Mouse (Mus musculus) neural tube, embryonic 13.5 days (tissue): ENCODE measurements around the gene Tnfsf15. TPM values are rescaled to one million over a fixed set of nuclear protein-coding genes. Genes with fewer than 3 reads are reported as not detected.

Source experiments
- ATAC-seq: fragments of 200-750 bp; cut with Nextera tagmentation; 2 replicates; pipeline ENCODE4 v1.8.0; 2017; ENCODE audit warnings: low read depth, mild to moderate bottlenecking, moderate TSS enrichment, moderate library complexity
- H3K27ac ChIP-seq: fragments of 300-500 bp; sonication (generic); replicated peaks from 2 replicates; pipeline ENCODE4 v1.5.1; 2015; ENCODE audit warnings: moderate library complexity, mild to moderate bottlenecking, inconsistent platforms
- H3K27me3 ChIP-seq: fragments of 300-500 bp; sonication (generic); 2 replicates; pipeline ENCODE4 v1.6.1; 2015; ENCODE audit warnings: mild to moderate bottlenecking, inconsistent platforms
- H3K36me3 ChIP-seq: fragments of 300-500 bp; sonication (generic); 2 replicates; pipeline ENCODE4 v1.6.1; 2015; ENCODE audit warnings: mild to moderate bottlenecking, inconsistent platforms
- H3K4me1 ChIP-seq: fragments of 300-500 bp; sonication (generic); replicated peaks from 2 replicates; pipeline ENCODE4 v1.6.1; 2015; ENCODE audit warnings: inconsistent platforms
- H3K4me2 ChIP-seq: fragments of 300-500 bp; sonication (generic); 2 replicates; pipeline ENCODE4 v1.6.1; 2015; ENCODE audit warnings: inconsistent platforms, mild to moderate bottlenecking, moderate library complexity
- H3K4me3 ChIP-seq: fragments of 300-500 bp; sonication (generic); 2 replicates; pipeline ENCODE4 v1.5.1; 2015; ENCODE audit warnings: mild to moderate bottlenecking, inconsistent platforms
- H3K9ac ChIP-seq: fragments of 300-500 bp; sonication (generic); 2 replicates; pipeline ENCODE4 v1.6.1; 2015; ENCODE audit warnings: moderate library complexity, mild to moderate bottlenecking, inconsistent platforms
- H3K9me3 ChIP-seq: fragments of 300-500 bp; sonication (generic); 2 replicates; pipeline ENCODE4 v1.6.1; 2016; ENCODE audit warnings: inconsistent platforms
- WGBS: fragments of 180-500 bp; shearing (Covaris S2); methylation state at CpG from one replicate; pipeline ENCODE4 v1.1.7; 2015; 5-methylcytosine and 5-hydroxymethylcytosine counted together
- polyA plus RNA-seq: library from polyadenylated mRNA; unstranded; fragments of >200 nt; fragmentation: Nextera tagmentation; extraction: Ambion mirVana; gene quantifications from 2 replicates; pipeline ENCODE4 v1.2.1, GENCODE M21; 2015

Tnfsf15 gene
- polyA plus RNA-seq, 1 experiment from 2014 or later = not detected

DNA sequence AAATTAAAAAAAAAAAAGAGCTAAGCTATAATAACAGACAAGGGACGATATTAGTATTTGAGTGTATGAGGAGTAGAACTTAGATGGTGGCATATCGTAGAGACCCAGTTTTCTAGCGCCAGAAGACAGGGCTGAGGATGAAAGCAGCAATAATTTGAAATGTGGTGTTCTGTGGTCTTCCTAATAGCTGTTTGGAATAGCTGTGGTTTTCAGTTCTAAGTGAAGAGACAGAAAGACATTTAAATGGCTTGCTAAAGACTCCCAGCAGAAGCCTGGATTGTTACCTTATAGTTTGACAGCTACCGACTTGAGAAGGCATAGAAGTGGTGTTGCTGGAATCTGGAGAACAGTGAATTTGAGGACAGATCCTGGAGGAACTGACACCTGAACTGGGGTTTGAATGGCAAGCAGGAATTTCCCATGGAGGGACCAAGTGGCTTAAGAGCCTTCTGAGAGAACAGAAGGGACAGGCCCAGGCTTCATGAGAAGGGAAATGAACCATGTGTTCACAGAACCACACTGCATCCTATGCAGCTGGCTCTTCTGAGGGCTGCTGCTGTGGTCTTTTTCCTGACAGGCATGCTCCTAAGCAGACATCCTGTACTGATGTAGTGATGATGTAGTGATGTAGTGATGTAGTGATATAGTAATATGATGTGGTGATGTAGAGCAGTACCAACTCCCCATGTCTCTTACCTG lies 42.8 kb downstream of the Tnfsf15 start:
- WGBS = 91% methylated on average over 4 of the region's 4 CpGs
- Histone ChIP-seq H3K4me3 (no peak overlapping the region), H3K27ac (no peak overlapping the region), H3K9me3 (no peaks in the 10 kb centered on the region), H3K9ac (no peak overlapping the region), H3K4me2 (no peak overlapping the region), H3K36me3 (no peaks in the 10 kb centered on the region), H3K27me3 (no peaks in the 10 kb centered on the region), H3K4me1 (no peaks in the 10 kb centered on the region)
- no peak for ATAC-seq

GRCm38 (mm10) chr4:63699749-63700148 lies 45.2 kb downstream of the Tnfsf15 start:
- no peak overlapping the region for H3K4me3 ChIP-seq
- no peak overlapping the region for H3K27ac ChIP-seq
- ATAC-seq = no peak
- H3K4me1 ChIP-seq = no peaks in the 10 kb centered on the region
- no peaks in the 10 kb centered on the region for H3K9me3 ChIP-seq
- no peaks in the 10 kb centered on the region for H3K27me3 ChIP-seq
- 65% methylated on average over 3 of the region's 3 CpGs for WGBS
- no peak overlapping the region for H3K9ac ChIP-seq
- no peaks in the 10 kb centered on the region for H3K36me3 ChIP-seq
- H3K4me2 ChIP-seq = no peak overlapping the region

- Histone ChIP-seq H3K4me2 (no peak overlapping the region), H3K27me3 (no peaks in the 10 kb centered on the region), H3K4me3 (no peak overlapping the region), H3K36me3 (no peaks in the 10 kb centered on the region), H3K9ac (no peak overlapping the region), H3K27ac (no peak overlapping the region), H3K9me3 (no peaks in the 10 kb centered on the region), H3K4me1 (no peaks in the 10 kb centered on the region)
- ATAC-seq = no peak
- WGBS = 87% methylated on average over 4 of the region's 4 CpGs
These were observed 48.0 kb downstream of the Tnfsf15 start for GRCm38 (mm10) chr4:63696921-63697320.

DNA sequence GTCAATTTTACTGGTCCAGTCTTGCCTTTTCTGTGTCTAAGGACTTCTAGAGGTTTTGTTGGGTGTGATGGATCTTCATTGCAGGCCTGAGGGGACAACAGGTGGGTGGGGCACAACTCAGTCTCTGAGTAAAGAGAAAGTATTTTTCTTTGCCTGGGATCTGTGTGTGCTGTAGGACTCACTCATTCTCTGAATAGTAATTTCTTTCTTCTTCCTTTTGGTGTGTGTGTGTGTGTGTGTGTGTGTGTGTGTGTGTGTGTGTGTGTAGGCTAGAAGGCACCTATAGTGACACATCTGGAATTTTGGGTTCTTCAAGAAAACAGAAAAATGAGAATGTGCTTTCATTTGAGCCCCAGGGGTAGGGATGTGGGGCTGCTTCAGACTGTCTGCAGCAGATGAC lies 52.6 kb downstream of the Tnfsf15 start:
- Histone ChIP-seq H3K4me3 (no peak overlapping the region), H3K36me3 (no peaks in the 10 kb centered on the region), H3K9ac (no peak overlapping the region), H3K27ac (no peak overlapping the region), H3K27me3 (no peaks in the 10 kb centered on the region), H3K4me1 (no peaks in the 10 kb centered on the region), H3K4me2 (no peak overlapping the region), H3K9me3 (no peaks in the 10 kb centered on the region)
- no peak for ATAC-seq

- Histone ChIP-seq H3K36me3 (no peaks in the 10 kb centered on the region), H3K4me2 (no peak overlapping the region), H3K9ac (no peak overlapping the region), H3K9me3 (no peaks in the 10 kb centered on the region), H3K27ac (no peak overlapping the region), H3K4me3 (no peak overlapping the region), H3K4me1 (no peaks in the 10 kb centered on the region), H3K27me3 (no peaks in the 10 kb centered on the region)
- WGBS = 88% methylated on average over 8 of the region's 8 CpGs
- ATAC-seq = no peak
These were observed 57.5 kb downstream of the Tnfsf15 start for GRCm38 (mm10) chr4:63687429-63687828.

DNA sequence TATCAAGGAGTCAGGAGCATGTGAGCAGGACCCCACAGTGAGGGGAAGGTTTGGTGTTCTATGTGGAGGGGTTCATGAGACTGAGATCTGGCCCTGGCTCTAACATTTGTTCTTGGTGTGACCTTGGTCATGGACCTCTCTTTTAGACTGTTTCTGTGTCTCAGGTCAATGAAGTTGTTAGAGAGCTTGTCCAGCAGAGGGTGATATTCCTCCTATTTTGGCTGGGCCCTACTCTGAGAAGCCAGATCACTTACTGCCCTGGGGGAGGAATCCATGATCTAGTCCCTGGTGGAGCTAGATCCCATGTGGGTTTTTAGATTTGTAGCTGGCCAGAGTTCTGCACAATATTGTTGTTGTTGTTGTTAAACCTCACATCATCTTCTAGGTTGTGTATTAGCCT lies 58.8 kb downstream of the Tnfsf15 start:
- Histone ChIP-seq H3K9me3 (no peaks in the 10 kb centered on the region), H3K4me2 (no peak overlapping the region), H3K4me3 (no peak overlapping the region), H3K27ac (no peak overlapping the region), H3K4me1 (no peaks in the 10 kb centered on the region), H3K27me3 (no peaks in the 10 kb centered on the region), H3K9ac (no peak overlapping the region), H3K36me3 (no peaks in the 10 kb centered on the region)
- no peak for ATAC-seq

- no peak for ATAC-seq
- no peaks in the 10 kb centered on the region for H3K27me3 ChIP-seq
- no peaks in the 10 kb centered on the region for H3K4me1 ChIP-seq
- H3K4me2 ChIP-seq = no peak overlapping the region
- H3K27ac ChIP-seq = no peak overlapping the region
- H3K4me3 ChIP-seq = no peak overlapping the region
- 50% methylated on average over 4 of the region's 4 CpGs for WGBS
- no peaks in the 10 kb centered on the region for H3K36me3 ChIP-seq
- no peak overlapping the region for H3K9ac ChIP-seq
- H3K9me3 ChIP-seq = no peaks in the 10 kb centered on the region
These were observed 59.7 kb downstream of the Tnfsf15 start for GRCm38 (mm10) chr4:63685253-63685525.

- 83% methylated on average over 10 of the region's 10 CpGs for WGBS
- no peak for ATAC-seq
These were observed 60.3 kb downstream of the Tnfsf15 start for GRCm38 (mm10) chr4:63684412-63685252.

DNA sequence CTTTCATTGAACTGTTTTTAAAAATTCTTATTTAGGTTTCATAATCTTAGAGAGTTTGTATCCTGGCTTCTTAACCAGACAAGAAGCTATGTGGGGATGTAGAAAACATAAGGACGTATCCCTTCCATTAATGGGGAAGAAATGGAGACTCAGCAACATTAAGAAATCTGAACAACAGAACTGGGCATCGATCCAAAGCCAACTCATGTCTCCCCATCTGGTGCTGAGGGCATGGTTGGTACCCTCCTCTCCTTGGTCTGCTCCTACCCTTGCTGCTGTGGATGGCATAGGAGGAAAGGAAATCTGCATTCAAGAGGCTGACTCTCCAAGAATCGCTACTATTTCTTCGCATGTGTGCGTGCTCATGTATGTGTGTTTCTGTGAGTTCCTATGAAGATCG lies 61.2 kb downstream of the Tnfsf15 start:
- Histone ChIP-seq H3K4me1 (no peaks in the 10 kb centered on the region), H3K36me3 (no peaks in the 10 kb centered on the region), H3K9ac (no peak overlapping the region), H3K4me2 (no peak overlapping the region), H3K27ac (no peak overlapping the region), H3K4me3 (no peak overlapping the region), H3K27me3 (no peaks in the 10 kb centered on the region), H3K9me3 (no peaks in the 10 kb centered on the region)
- ATAC-seq = no peak
- 92% methylated on average over 6 of the region's 6 CpGs for WGBS

More at GRCm38 (mm10) chr4:63684412-63685252, 60.3 kb downstream of the Tnfsf15 start:
- no peaks in the 10 kb centered on the region for H3K27me3 ChIP-seq
- H3K4me3 ChIP-seq = no peak overlapping the region
- no peaks in the 10 kb centered on the region for H3K9me3 ChIP-seq
- no peak overlapping the region for H3K4me2 ChIP-seq
- no peak overlapping the region for H3K27ac ChIP-seq
- H3K9ac ChIP-seq = no peak overlapping the region
- no peaks in the 10 kb centered on the region for H3K36me3 ChIP-seq
- H3K4me1 ChIP-seq = no peaks in the 10 kb centered on the region

- no peaks in the 10 kb centered on the region for H3K36me3 ChIP-seq
- no peak for ATAC-seq
- H3K27me3 ChIP-seq = no peaks in the 10 kb centered on the region
- 74% methylated on average over 11 of the region's 11 CpGs for WGBS
- no peak overlapping the region for H3K4me2 ChIP-seq
- H3K4me3 ChIP-seq = no peak overlapping the region
- no peak overlapping the region for H3K9ac ChIP-seq
- H3K9me3 ChIP-seq = no peaks in the 10 kb centered on the region
- H3K4me1 ChIP-seq = no peaks in the 10 kb centered on the region
- H3K27ac ChIP-seq = no peak overlapping the region
These were observed 61.9 kb downstream of the Tnfsf15 start for GRCm38 (mm10) chr4:63683056-63683455.

DNA sequence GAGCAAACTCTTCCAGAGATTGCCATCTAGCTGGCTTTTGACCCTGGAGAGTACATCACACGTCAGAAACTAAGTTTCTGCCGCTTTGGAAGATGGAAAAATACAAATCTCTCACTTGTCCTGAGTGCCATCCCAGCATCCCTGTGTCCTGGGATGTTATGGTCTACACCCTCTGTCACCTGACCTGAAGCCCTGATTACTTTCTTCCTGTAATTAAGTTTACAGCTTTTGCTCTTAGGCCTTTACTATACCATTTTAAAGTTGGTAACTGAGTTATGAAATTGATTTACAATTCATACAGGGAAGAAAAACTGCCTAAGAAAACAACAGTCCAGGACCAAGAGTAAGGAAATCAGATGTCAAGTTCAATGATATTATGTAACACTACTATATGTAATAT lies 62.5 kb downstream of the Tnfsf15 start:
- no peaks in the 10 kb centered on the region for H3K4me1 ChIP-seq
- WGBS = 81% methylated on average over 2 of the region's 2 CpGs
- no peak overlapping the region for H3K4me3 ChIP-seq
- no peak for ATAC-seq
- no peaks in the 10 kb centered on the region for H3K9me3 ChIP-seq
- H3K27me3 ChIP-seq = no peaks in the 10 kb centered on the region
- no peak overlapping the region for H3K27ac ChIP-seq
- no peak overlapping the region for H3K9ac ChIP-seq
- H3K36me3 ChIP-seq = no peaks in the 10 kb centered on the region
- no peak overlapping the region for H3K4me2 ChIP-seq

- no peak overlapping the region for H3K4me2 ChIP-seq
- 66% methylated on average over 3 of the region's 3 CpGs for WGBS
- no peak for ATAC-seq
- no peaks in the 10 kb centered on the region for H3K9me3 ChIP-seq
- no peak overlapping the region for H3K9ac ChIP-seq
- H3K27me3 ChIP-seq = no peaks in the 10 kb centered on the region
- H3K4me1 ChIP-seq = no peaks in the 10 kb centered on the region
- no peak overlapping the region for H3K4me3 ChIP-seq
- H3K27ac ChIP-seq = no peak overlapping the region
- H3K36me3 ChIP-seq = no peaks in the 10 kb centered on the region
These were observed 63.4 kb downstream of the Tnfsf15 start for GRCm38 (mm10) chr4:63681557-63681956.
